Comparison of ENCODE assay signal across 25 mouse cellular contexts in genomic region chr19:24013241-24013640, GRCm38 (mm10). TPM values are rescaled to one million over a fixed set of nuclear protein-coding genes. Genes with fewer than 3 reads are reported as not detected.
"Had no signal": no experiment of that assay in that cellular context is flagged by ENCODE, and none has a peak within 500 bp of the region (broad histone marks: within the 10 kb centered on the region; RNA-seq: fewer than 3 reads in every experiment).

No protein-coding gene starts in this region.

- H3K36me3 ChIP-seq: hindbrain, embryonic 10.5 days; hindbrain, embryonic 12.5 days; intestine, embryonic 15.5 days; limb, embryonic 10.5 days; limb, embryonic 12.5 days; liver, embryonic 13.5 days; liver, embryonic 15.5 days had no signal

- H3K9ac ChIP-seq: hindbrain, embryonic 12.5 days; hindbrain, embryonic 14.5 days; intestine, embryonic 15.5 days; limb, embryonic 12.5 days; liver, embryonic 13.5 days; liver, embryonic 15.5 days; liver, postnatal 0 days had no signal

- DNase-seq: gastrocnemius, adult 2 months; gastrocnemius, postnatal 10 days; gastrocnemius, postnatal 25 days; heart, postnatal 14 days; heart, postnatal 4 days; kidney, adult 18-20 months; liver; liver, embryonic 13.5 days; liver, postnatal 0 days had no signal

- H3K4me2 ChIP-seq: hindbrain, embryonic 12.5 days; hindbrain, embryonic 14.5 days; intestine, embryonic 15.5 days; limb, embryonic 12.5 days; liver, embryonic 11.5 days; liver, embryonic 13.5 days; liver, embryonic 15.5 days had no signal

- H3K4me1 ChIP-seq: liver, embryonic 15.5 days had no signal

- H3K27ac ChIP-seq: heart, embryonic 10.5 days; hindbrain, embryonic 10.5 days; hindbrain, embryonic 12.5 days; hindbrain, embryonic 14.5 days; intestine, embryonic 15.5 days; layer of hippocampus, adult 2 months; left cerebral cortex, adult 2 months; limb, embryonic 10.5 days; limb, embryonic 12.5 days; liver, embryonic 13.5 days; liver, embryonic 15.5 days had no signal

- H3K27me3 ChIP-seq: hindbrain, embryonic 12.5 days; intestine, embryonic 15.5 days; limb, embryonic 12.5 days; liver, embryonic 13.5 days; liver, embryonic 15.5 days had no signal

- H3K9me3 ChIP-seq: heart, embryonic 10.5 days; hindbrain, embryonic 12.5 days; intestine, embryonic 15.5 days; limb, embryonic 10.5 days; limb, embryonic 12.5 days; liver, embryonic 13.5 days; liver, embryonic 15.5 days had no signal

- ATAC-seq: forebrain, embryonic 16.5 days; hindbrain, embryonic 16.5 days; inflammation-experienced regulatory T-cells, adult 6 months; intestine, embryonic 15.5 days; intestine, postnatal 0 days; liver, postnatal 0 days had no signal

- H3K4me3 ChIP-seq: gastrocnemius, adult 2 months; heart, embryonic 10.5 days; hindbrain, embryonic 10.5 days; hindbrain, embryonic 12.5 days; intestine, embryonic 15.5 days; layer of hippocampus, adult 2 months; left cerebral cortex, adult 2 months; limb, embryonic 10.5 days; limb, embryonic 12.5 days; liver, embryonic 13.5 days; liver, embryonic 15.5 days had no signal

RNA-seq across cellular contexts. Expression of gene Fam189a2, which starts 17.6 kb away (rescaled TPM):
- total RNA-seq: granulocyte monocyte progenitor cell, adult 5-6 weeks had no signal
- polyA plus RNA-seq: inflammation-experienced regulatory T-cells, adult 6 months had no signal
